Mouse (Mus musculus) CH12.LX (cell line): ENCODE measurements around the gene Zfp827.

Source experiments
- CTCF ChIP-seq, 2 experiments: IDR thresholded peaks in 1 of 2; conservative IDR thresholded peaks in 1 of 2; 2 replicates each; pipeline ENCODE4 v1.5.1; 2011 to 2012; ENCODE audit warnings: low read depth in 2 of 2, low read length in 2 of 2, improper control_type of control experiment in 1 of 2, inconsistent platforms in 1 of 2, mild to moderate bottlenecking in 1 of 2, moderate library complexity in 1 of 2
- MXI1 ChIP-seq: IDR thresholded peaks from 2 replicates; pipeline ENCODE4 v1.6.1; 2011; ENCODE audit warnings: mild to moderate bottlenecking, low read depth, low read length, improper control_type of control experiment
- MYC ChIP-seq: IDR thresholded peaks from 2 replicates; pipeline ENCODE4 v1.6.1; 2011; ENCODE audit warnings: low read depth, mild to moderate bottlenecking, improper control_type of control experiment, low read length
- RCOR1 ChIP-seq: conservative IDR thresholded peaks from 2 replicates; pipeline ENCODE4 v1.6.1; 2012; ENCODE audit warnings: low read depth, mild to moderate bottlenecking, inconsistent platforms, low read length, improper control_type of control experiment
- TCF12 ChIP-seq: IDR thresholded peaks from 2 replicates; pipeline ENCODE4 v1.6.1; 2014; ENCODE audit warnings: low read depth, mild to moderate bottlenecking, inconsistent platforms, low read length, improper control_type of control experiment

DNA sequence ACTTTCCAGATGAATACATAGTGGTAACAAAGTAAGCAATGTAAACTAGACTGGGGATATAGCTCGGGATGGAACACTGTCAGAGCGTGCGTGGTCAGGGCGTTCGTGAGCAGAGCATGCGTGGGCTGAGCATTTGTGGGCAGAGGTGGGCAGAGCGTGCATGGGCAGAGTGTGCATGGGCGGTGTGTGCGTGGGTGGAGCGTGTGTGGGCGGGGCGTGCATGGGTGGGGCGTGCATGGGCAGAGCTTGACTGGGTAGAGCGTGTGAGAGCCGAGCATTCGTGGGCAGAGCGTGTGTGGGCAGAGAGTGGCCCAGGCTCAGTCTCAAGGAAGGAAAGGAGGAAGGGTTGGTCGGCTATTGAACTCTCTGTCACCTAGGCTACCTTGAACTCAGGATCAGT lies 84.2 kb downstream of the Zfp827 start:
- TF ChIP-seq MXI1 = no peak
- no peak for TF ChIP-seq TCF12
- TF ChIP-seq CTCF (conservative IDR thresholded peaks at IDR 0.05 in 1 of 2, IDR thresholded peaks at IDR 0.05 in 1 of 2; ENCODE audit: low read depth in 2 of 2, low read length in 2 of 2) = no peak
- no peak for TF ChIP-seq MYC
- TF ChIP-seq RCOR1 = no peak
